Mouse (Mus musculus) intestine, embryonic 15.5 days (tissue): ENCODE data around the gene Oasl1. TPM values are rescaled to one million over a fixed set of nuclear protein-coding genes. Genes with fewer than 3 reads are reported as not detected.
"Not testable (repeated sequence)": the region's sequence is repeated elsewhere in the genome, so short reads cannot be mapped to it uniquely, and the experiment has no call there.

Experiments
- ATAC-seq: fragments of 200-750 bp; cut with Nextera tagmentation; 2 replicates; pipeline ENCODE4 v1.8.0; 2017; ENCODE audit warnings: moderate TSS enrichment, moderate library complexity
- H3K27ac ChIP-seq: fragments of 300-500 bp; sonication (generic); 2 replicates; pipeline ENCODE4 v1.5.1; 2015; ENCODE audit warnings: mild to moderate bottlenecking, inconsistent platforms
- H3K27me3 ChIP-seq: fragments of 300-500 bp; sonication (generic); replicated peaks from 2 replicates; pipeline ENCODE4 v1.6.1; 2015; ENCODE audit warnings: inconsistent platforms
- H3K36me3 ChIP-seq: fragments of 300-500 bp; sonication (generic); 2 replicates; pipeline ENCODE4 v1.6.1; 2015; ENCODE audit warnings: inconsistent platforms
- H3K4me1 ChIP-seq: fragments of 300-500 bp; sonication (generic); replicated peaks from 2 replicates; pipeline ENCODE4 v1.6.1; 2015; ENCODE audit warnings: inconsistent platforms
- H3K4me2 ChIP-seq: fragments of 300-500 bp; sonication (generic); replicated peaks from 2 replicates; pipeline ENCODE4 v1.6.1; 2015; ENCODE audit warnings: mild to moderate bottlenecking, inconsistent platforms
- H3K4me3 ChIP-seq: fragments of 300-500 bp; sonication (generic); replicated peaks from 2 replicates; pipeline ENCODE4 v1.5.1; 2015; ENCODE audit warnings: inconsistent platforms
- H3K9ac ChIP-seq: fragments of 300-500 bp; sonication (generic); 2 replicates; pipeline ENCODE4 v1.6.1; 2015; ENCODE audit warnings: inconsistent platforms
- H3K9me3 ChIP-seq: fragments of 300-500 bp; sonication (generic); 2 replicates; pipeline ENCODE4 v1.6.1; 2016; ENCODE audit warnings: inconsistent platforms
- WGBS: fragments of 180-500 bp; shearing (Covaris S2); methylation state at CpG from one replicate; pipeline ENCODE4 v1.1.7; 2015; 5-methylcytosine and 5-hydroxymethylcytosine counted together
- polyA plus RNA-seq: library from polyadenylated mRNA; unstranded; fragments of >200 nt; fragmentation: Nextera tagmentation; extraction: Ambion mirVana; gene quantifications from 2 replicates; pipeline ENCODE4 v1.2.1, GENCODE M21; 2015

Gene Oasl1
- polyA plus RNA-seq = 1.9 and 2.3 TPM in 2 replicates

GRCm38 (mm10) chr5:114922998-114923473 is at the start of gene Oasl1:
Oasl1 (plus strand) TSS chr5:114923240.
- ATAC-seq = peak; percentile 57
- H3K4me3 ChIP-seq = peak within 1 kb of the TSS; percentile 30
- peak within 1 kb of the TSS; percentile 77 for H3K4me2 ChIP-seq
- peaks cover 12% of the 10 kb centered on the region for H3K4me1 ChIP-seq
- peak within 1 kb of the TSS; percentile 58 for H3K27ac ChIP-seq
- no peaks in the 10 kb centered on the region for H3K9me3 ChIP-seq
- H3K27me3 ChIP-seq = no peaks in the 10 kb centered on the region
- peak within 1 kb of the TSS; percentile 40; the same call in 1 of the 2 replicates for H3K9ac ChIP-seq
- H3K36me3 ChIP-seq = no peaks in the 10 kb centered on the region
- 9% methylated on average over 15 of the region's 15 CpGs for WGBS

DNA sequence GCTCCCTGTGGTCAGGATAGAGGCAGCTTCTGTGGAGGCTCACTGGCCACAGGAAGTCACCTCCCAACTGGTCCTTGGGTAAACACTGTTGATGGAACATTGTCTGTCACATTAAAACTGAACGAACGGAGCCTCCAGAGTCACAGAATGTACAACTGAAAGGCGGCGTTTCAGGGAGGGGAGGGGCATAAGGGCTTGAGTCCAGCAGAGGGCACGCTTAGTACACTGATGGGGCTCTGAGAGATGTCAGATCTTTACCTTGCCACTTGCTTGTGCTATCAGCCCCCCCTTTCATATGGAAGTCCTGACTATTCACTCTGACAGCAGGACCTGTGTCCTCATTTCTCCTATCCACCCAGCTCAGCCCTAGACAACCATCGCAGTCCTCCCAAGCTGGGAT is 47.2 kb upstream of the Oasl1 start:
- WGBS = 47% methylated on average over 6 of the region's 6 CpGs
- no peaks in the 10 kb centered on the region; the same call in 1 of the 2 replicates for H3K27me3 ChIP-seq
- 0 out of 2 replicates have a peak, but pooled peaks cover 2% of the 10 kb centered on the region for H3K4me1 ChIP-seq
- no peaks in the 10 kb centered on the region for H3K9me3 ChIP-seq
- H3K4me2 ChIP-seq = peak overlapping the region; percentile 39
- peak; percentile 36; the same call in 1 of the 2 replicates for ATAC-seq
- no peaks in the 10 kb centered on the region for H3K36me3 ChIP-seq
- no peak overlapping the region for H3K4me3 ChIP-seq
- H3K27ac ChIP-seq = no peak overlapping the region
- no peak overlapping the region for H3K9ac ChIP-seq

DNA sequence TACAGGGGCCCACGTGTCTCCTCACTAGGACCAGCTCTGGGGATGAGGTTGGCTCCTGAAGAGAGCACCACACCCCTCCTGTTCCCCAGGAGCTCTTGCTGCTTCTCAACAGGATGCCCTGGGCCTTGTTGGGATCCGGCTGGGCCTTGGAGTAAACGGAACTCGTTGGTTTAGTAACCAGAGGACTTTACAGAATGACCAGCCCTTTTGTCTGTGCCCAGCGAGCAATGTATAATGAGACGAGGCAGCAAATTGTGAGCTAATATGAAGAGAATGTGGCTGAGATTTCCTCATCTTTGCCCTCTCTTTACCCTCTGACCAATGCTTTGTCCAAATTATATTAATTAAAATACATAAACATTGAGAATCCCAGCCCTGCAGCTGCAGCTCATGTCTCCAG is 46.7 kb upstream of the Oasl1 start:
- H3K4me2 ChIP-seq = no peak overlapping the region
- 59% methylated on average over 6 of the region's 6 CpGs for WGBS

GRCm38 (mm10) chr5:114877487-114877886 is 45.6 kb upstream of the Oasl1 start:
- Histone ChIP-seq H3K9ac (no peak overlapping the region), H3K27ac (no peak overlapping the region), H3K36me3 (no peaks in the 10 kb centered on the region), H3K9me3 (no peaks in the 10 kb centered on the region), H3K4me3 (no peak overlapping the region), H3K27me3 (no peaks in the 10 kb centered on the region; the same call in 1 of the 2 replicates), H3K4me1 (0 out of 2 replicates have a peak, but pooled peaks cover 2% of the 10 kb centered on the region), H3K4me2 (no peak overlapping the region)
- no peak for ATAC-seq
- 59% methylated on average over 7 of the region's 7 CpGs for WGBS

More for the DNA sequence above, 46.7 kb upstream of the Oasl1 start:
- Histone ChIP-seq H3K36me3 (no peaks in the 10 kb centered on the region), H3K27ac (no peak overlapping the region), H3K9ac (no peak overlapping the region), H3K4me3 (no peak overlapping the region), H3K27me3 (no peaks in the 10 kb centered on the region; the same call in 1 of the 2 replicates), H3K9me3 (no peaks in the 10 kb centered on the region), H3K4me1 (0 out of 2 replicates have a peak, but pooled peaks cover 2% of the 10 kb centered on the region)
- no peak for ATAC-seq

DNA sequence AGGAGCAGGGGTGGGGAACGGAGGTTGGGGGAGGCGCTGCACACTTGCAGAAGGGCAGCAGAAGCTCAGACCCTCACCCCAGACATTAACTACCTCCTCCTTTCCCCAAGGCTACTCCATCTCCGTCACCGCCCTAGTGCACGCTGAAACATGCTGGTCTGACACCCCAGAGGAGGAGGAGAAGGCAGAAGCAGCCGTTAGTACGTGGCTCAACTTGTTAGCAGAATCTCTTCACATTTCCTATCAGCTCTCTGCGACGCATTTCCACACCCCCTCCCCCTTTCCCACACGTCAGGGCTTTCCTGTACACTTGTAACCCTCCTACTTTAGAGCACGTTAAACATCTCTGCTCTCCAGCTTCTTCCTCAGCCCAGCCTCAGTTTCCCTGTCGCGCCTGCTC is 43.6 kb upstream of the Oasl1 start:
- ATAC-seq = no peak
- Histone ChIP-seq H3K36me3 (no peaks in the 10 kb centered on the region), H3K9me3 (no peaks in the 10 kb centered on the region), H3K9ac (no peak overlapping the region), H3K4me1 (0 out of 2 replicates have a peak, but pooled peaks cover 2% of the 10 kb centered on the region), H3K27ac (no peak overlapping the region), H3K27me3 (no peaks in the 10 kb centered on the region; the same call in 1 of the 2 replicates), H3K4me3 (no peak overlapping the region), H3K4me2 (no peak overlapping the region)
- WGBS = 51% methylated on average over 13 of the region's 13 CpGs

GRCm38 (mm10) chr5:114882319-114882718 is 40.7 kb upstream of the Oasl1 start:
- not testable (repeated sequence) for H3K27me3 ChIP-seq, H3K9me3 ChIP-seq, H3K27ac ChIP-seq, ATAC-seq, H3K4me3 ChIP-seq, H3K4me2 ChIP-seq, H3K36me3 ChIP-seq, H3K4me1 ChIP-seq, H3K9ac ChIP-seq
- 79% methylated on average over 7 of the region's 7 CpGs for WGBS

- H3K36me3 ChIP-seq = no peaks in the 10 kb centered on the region
- ATAC-seq = no peak
- H3K27ac ChIP-seq = no peak overlapping the region
- no peak overlapping the region for H3K4me2 ChIP-seq
- H3K4me3 ChIP-seq = no peak overlapping the region
- no peaks in the 10 kb centered on the region for H3K27me3 ChIP-seq
- H3K9ac ChIP-seq = no peak overlapping the region
- 86% methylated on average over 11 of the region's 11 CpGs for WGBS
- H3K4me1 ChIP-seq = no peaks in the 10 kb centered on the region
- H3K9me3 ChIP-seq = no peaks in the 10 kb centered on the region
Observed at GRCm38 (mm10) chr5:114883022-114883421, 40.0 kb upstream of the Oasl1 start.

- Histone ChIP-seq H3K4me1 (no peaks in the 10 kb centered on the region), H3K9ac (no peak overlapping the region), H3K27ac (no peak overlapping the region), H3K4me3 (no peak overlapping the region), H3K36me3 (no peaks in the 10 kb centered on the region), H3K9me3 (no peaks in the 10 kb centered on the region), H3K4me2 (no peak overlapping the region), H3K27me3 (no peaks in the 10 kb centered on the region)
- no peak for ATAC-seq
- whole genome bisulfite sequencing = 83% methylated on average over 6 of the region's 6 CpGs
Observed at GRCm38 (mm10) chr5:114886801-114887200, 36.2 kb upstream of the Oasl1 start.

DNA sequence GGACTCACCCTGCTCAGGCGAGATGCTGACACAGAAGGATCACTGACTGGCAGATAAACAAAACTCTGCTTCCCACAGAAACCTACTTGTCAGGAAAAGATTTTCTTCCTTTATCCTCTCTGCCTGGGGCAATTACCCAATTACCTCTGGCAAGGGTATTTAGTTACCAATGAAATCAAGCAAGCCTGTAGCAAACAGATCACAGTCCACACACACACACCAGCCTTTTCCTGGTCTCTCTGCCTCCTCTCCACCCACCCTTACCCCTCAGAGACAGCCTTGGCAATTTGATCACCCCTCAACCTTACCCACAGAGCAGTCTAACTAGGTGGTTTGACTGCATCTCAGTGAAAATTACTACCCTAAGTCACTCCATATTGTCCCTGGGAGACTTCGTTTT is 34.0 kb upstream of the Oasl1 start:
- Histone ChIP-seq H3K9ac (no peak overlapping the region), H3K4me1 (no peaks in the 10 kb centered on the region), H3K9me3 (no peaks in the 10 kb centered on the region)

GRCm38 (mm10) chr5:114895542-114895941 is 27.5 kb upstream of the Oasl1 start:
- H3K4me3 ChIP-seq = no peak overlapping the region
- no peaks in the 10 kb centered on the region for H3K27me3 ChIP-seq
- H3K36me3 ChIP-seq = no peaks in the 10 kb centered on the region
- 69% methylated on average over 4 of the region's 4 CpGs for WGBS
- no peak overlapping the region for H3K4me2 ChIP-seq
- no peaks in the 10 kb centered on the region for H3K9me3 ChIP-seq
- no peak overlapping the region for H3K9ac ChIP-seq
- H3K4me1 ChIP-seq = peaks cover 9% of the 10 kb centered on the region; the same call in 1 of the 2 replicates
- ATAC-seq = no peak
- H3K27ac ChIP-seq = no peak overlapping the region

More for the DNA sequence above, 34.0 kb upstream of the Oasl1 start:
- Histone ChIP-seq H3K4me2 (no peak overlapping the region), H3K4me3 (no peak overlapping the region), H3K27me3 (no peaks in the 10 kb centered on the region), H3K36me3 (no peaks in the 10 kb centered on the region), H3K27ac (no peak overlapping the region)
- WGBS = 88% methylated on average over 2 of the region's 2 CpGs
- no peak for ATAC-seq

DNA sequence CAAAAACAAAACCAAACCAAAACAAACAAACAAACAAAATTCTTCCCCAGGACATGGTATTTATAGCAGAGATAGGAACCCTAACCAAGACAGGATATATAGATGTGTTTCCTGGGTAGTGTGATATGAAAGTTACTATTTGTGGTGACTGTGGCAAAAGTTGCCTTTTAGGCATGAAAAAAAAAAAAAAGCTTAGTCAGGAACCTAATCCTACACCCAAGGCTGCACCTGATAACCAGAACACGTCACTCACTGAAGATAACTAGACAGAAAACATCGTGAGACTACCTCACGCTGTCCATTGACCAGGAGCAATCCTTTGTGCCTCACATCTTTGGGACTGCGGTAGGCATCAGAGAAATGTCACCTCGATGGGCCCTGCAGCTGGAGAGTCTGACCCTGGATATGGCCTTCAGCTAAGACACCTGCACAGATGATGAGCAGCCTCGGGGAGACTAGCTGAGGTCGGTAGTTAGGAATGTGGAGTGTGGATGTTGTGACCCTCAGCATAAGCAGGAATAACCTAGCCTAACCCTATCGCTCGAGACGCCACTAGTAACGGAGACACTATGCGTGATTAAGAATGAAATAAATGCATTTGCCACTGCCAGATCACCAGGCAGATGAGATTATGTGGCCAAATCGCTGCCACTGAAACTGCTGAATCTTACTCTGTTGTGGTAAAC is 26.2 kb upstream of the Oasl1 start, which contains the start of gene Oasl2:
Gene Oasl2, plus strand, starts transcription at position 249 of the 686 bp plus-strand sequence.
- H3K27me3 ChIP-seq = no peaks in the 10 kb centered on the region
- peaks cover 9% of the 10 kb centered on the region; the same call in 1 of the 2 replicates for H3K4me1 ChIP-seq
- no peak; the same call in 1 of the 2 replicates for ATAC-seq
- peak within 1 kb of the TSS; percentile 26 for H3K9ac ChIP-seq
- H3K4me2 ChIP-seq = peak within 1 kb of the TSS; percentile 56
- H3K27ac ChIP-seq = peak within 1 kb of the TSS; percentile 20
- peak within 1 kb of the TSS; percentile 25 for H3K4me3 ChIP-seq
- 54% methylated on average over 13 of the region's 13 CpGs for WGBS
- H3K36me3 ChIP-seq = no peaks in the 10 kb centered on the region
- H3K9me3 ChIP-seq = no peaks in the 10 kb centered on the region

DNA sequence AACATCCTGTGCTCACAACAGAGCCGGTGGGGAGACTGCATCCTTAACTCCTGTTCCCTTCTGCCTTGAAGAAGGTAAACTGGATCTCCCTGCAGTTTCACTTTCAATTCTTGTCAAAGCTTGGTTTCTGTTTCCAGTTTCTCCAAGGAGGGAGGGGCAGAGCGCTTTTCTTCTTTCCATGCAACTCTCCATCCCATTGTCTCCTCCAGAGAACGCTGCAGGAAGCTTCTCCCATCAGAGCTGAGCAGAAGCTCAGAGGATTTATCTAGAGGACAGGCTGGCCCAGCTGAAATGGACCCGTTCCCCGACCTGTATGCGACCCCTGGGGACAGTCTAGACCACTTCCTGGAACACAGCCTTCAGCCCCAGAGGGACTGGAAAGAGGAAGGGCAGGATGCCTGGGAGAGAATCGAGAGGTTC is 25.7 kb upstream of the Oasl1 start:
- Histone ChIP-seq H3K4me2 (peak overlapping the region; percentile 56), H3K36me3 (no peaks in the 10 kb centered on the region), H3K9me3 (no peaks in the 10 kb centered on the region), H3K9ac (peak overlapping the region; percentile 26), H3K27ac (peak overlapping the region; percentile 20), H3K4me1 (peaks cover 9% of the 10 kb centered on the region; the same call in 1 of the 2 replicates), H3K4me3 (peak overlapping the region; percentile 25), H3K27me3 (no peaks in the 10 kb centered on the region)
- ATAC-seq = peak; percentile 63
- WGBS = 9% methylated on average over 7 of the region's 7 CpGs
